Mouse (Mus musculus): ENCODE measurements around the gene Capg. TPM values are rescaled to one million over a fixed set of nuclear protein-coding genes. Genes with fewer than 3 reads are reported as not detected.

The Capg gene
- polyA plus RNA-seq, 1 experiment from 2014 or later: 25.4 TPM

Other genes with a start within 250 kb of the Capg start
- 0.17 and 1.1 TPM in 2 replicates for gene Sftpb, start 239.8 kb upstream of the Capg start, polyA plus RNA-seq (2015; fragmentation: Nextera tagmentation; extraction: Ambion mirVana)
- 30.7 TPM in 2 replicates for gene Usp39, start 199.2 kb upstream of the Capg start, polyA plus RNA-seq (2015; fragmentation: Nextera tagmentation; extraction: Ambion mirVana)
- gene 0610030E20Rik, start 197.1 kb upstream of the Capg start, polyA plus RNA-seq (2015; fragmentation: Nextera tagmentation; extraction: Ambion mirVana): 16.8 and 17.9 TPM in 2 replicates
- gene Tmem150a, start 188.9 kb upstream of the Capg start, polyA plus RNA-seq (2015; fragmentation: Nextera tagmentation; extraction: Ambion mirVana): 13.4 and 15.1 TPM in 2 replicates
- gene Rnf181, start 177.4 kb upstream of the Capg start, polyA plus RNA-seq (2015; fragmentation: Nextera tagmentation; extraction: Ambion mirVana): 88.4 and 104 TPM in 2 replicates
- gene Vamp5, start 163.9 kb upstream of the Capg start, polyA plus RNA-seq (2015; fragmentation: Nextera tagmentation; extraction: Ambion mirVana): 42.7 and 53.4 TPM in 2 replicates
- gene Vamp8, start 153.7 kb upstream of the Capg start, polyA plus RNA-seq (2015; fragmentation: Nextera tagmentation; extraction: Ambion mirVana): 127 and 150 TPM in 2 replicates
- 28.3 and 31.5 TPM in 2 replicates for gene Ggcx, start 130.1 kb upstream of the Capg start, polyA plus RNA-seq (2015; fragmentation: Nextera tagmentation; extraction: Ambion mirVana)
- 264 and 267 TPM in 2 replicates for gene Mat2a, start 104.8 kb upstream of the Capg start, polyA plus RNA-seq (2015; fragmentation: Nextera tagmentation; extraction: Ambion mirVana)
- gene Sh2d6, start 22.7 kb upstream of the Capg start, polyA plus RNA-seq (2015; fragmentation: Nextera tagmentation; extraction: Ambion mirVana): 0.21 TPM in 1 of 2 replicates, not detected in the other
- gene Elmod3, start 54.0 kb downstream of the Capg start, polyA plus RNA-seq (2015; fragmentation: Nextera tagmentation; extraction: Ambion mirVana): 10.6 and 11.8 TPM in 2 replicates
- 18.3 and 20.1 TPM in 2 replicates for gene Retsat, start 54.1 kb downstream of the Capg start, polyA plus RNA-seq (2015; fragmentation: Nextera tagmentation; extraction: Ambion mirVana)
- 21.5 and 24.0 TPM in 2 replicates for gene Tgoln1, start 72.6 kb downstream of the Capg start, polyA plus RNA-seq (2015; fragmentation: Nextera tagmentation; extraction: Ambion mirVana)
- gene Tcf7l1, start 244.9 kb downstream of the Capg start, polyA plus RNA-seq (2015; fragmentation: Nextera tagmentation; extraction: Ambion mirVana): 13.2 and 16.1 TPM in 2 replicates

Data from heart, embryonic 13.5 days (tissue).